Mouse (Mus musculus): Measurements from ENCODE around the gene Akr1c12.

- TF ChIP-seq CTCF (IDR thresholded peaks at IDR 0.05; ENCODE audit: borderline replicate concordance, insufficient read depth, low read depth, low read length) (no peak), POLR2A (IDR thresholded peaks at IDR 0.05; ENCODE audit: borderline replicate concordance, insufficient read depth, low read length) (no peak)
Observed at GRCm38 (mm10) chr13:4257349-4257748, 21.9 kb downstream of the Akr1c12 start.

Data from cerebellum, adult 2 months (tissue).